Mouse (Mus musculus) midbrain, postnatal 0 days (tissue): ENCODE results near the gene Gpr82. TPM values are rescaled to one million over a fixed set of nuclear protein-coding genes. Genes with fewer than 3 reads are reported as not detected.

Experiments used
- ATAC-seq: fragments of 200-750 bp; cut with Nextera tagmentation; 2 replicates; pipeline ENCODE4 v1.8.0; 2017; ENCODE audit warnings: moderate number of reproducible peaks, mild to moderate bottlenecking, moderate TSS enrichment, moderate library complexity; ENCODE audit not compliant: low FRiP score
- DNase-seq: peaks from one replicate; pipeline ENCODE4 v3.0.0-alpha.2; 2015; ENCODE audit warnings: low spot score
- H3K27ac ChIP-seq: fragments of 300-500 bp; sonication (generic); 2 replicates; pipeline ENCODE4 v1.5.1; 2014; ENCODE audit warnings: low read depth, mild to moderate bottlenecking, low read length, mixed read lengths
- H3K27me3 ChIP-seq: fragments of 300-500 bp; sonication (generic); 2 replicates; pipeline ENCODE4 v1.6.1; 2014; ENCODE audit warnings: low read length, control low read depth, mixed read lengths; ENCODE audit not compliant: insufficient read depth
- H3K36me3 ChIP-seq: fragments of 300-500 bp; sonication (generic); 2 replicates; pipeline ENCODE4 v1.6.1; 2014; ENCODE audit warnings: low read length, control low read depth, mixed read lengths; ENCODE audit not compliant: insufficient read depth
- H3K4me1 ChIP-seq: fragments of 300-500 bp; sonication (generic); 2 replicates; pipeline ENCODE4 v1.6.1; 2014; ENCODE audit warnings: mild to moderate bottlenecking, control low read depth, antibody characterized with exemption, low read length, mixed read lengths; ENCODE audit not compliant: insufficient read depth
- H3K4me2 ChIP-seq: fragments of 300-500 bp; sonication (generic); 2 replicates; pipeline ENCODE4 v1.6.1; 2014; ENCODE audit warnings: low read depth, mild to moderate bottlenecking, low read length, mixed read lengths; ENCODE audit not compliant: poor library complexity, severe bottlenecking
- H3K4me3 ChIP-seq: fragments of 300-500 bp; sonication (generic); 2 replicates; pipeline ENCODE4 v1.5.1; 2014; ENCODE audit warnings: low read depth, mild to moderate bottlenecking, low read length, moderate library complexity
- H3K9ac ChIP-seq: fragments of 300-500 bp; sonication (generic); replicated peaks from 2 replicates; pipeline ENCODE4 v1.6.1; 2014; ENCODE audit warnings: mild to moderate bottlenecking, low read length, moderate library complexity, mixed read lengths; ENCODE audit not compliant: poor library complexity, severe bottlenecking
- H3K9me3 ChIP-seq: fragments of 300-500 bp; sonication (generic); 2 replicates; pipeline ENCODE4 v1.6.1; 2016; ENCODE audit warnings: low read length, control low read depth
- CTCF ChIP-seq: IDR thresholded peaks from 2 replicates; pipeline ENCODE4 v1.5.1; 2016; ENCODE audit warnings: antibody characterized with exemption, mild to moderate bottlenecking
- WGBS: fragments of 180-500 bp; shearing (Covaris S2); extraction: QIAGEN DNeasy Blood & Tissue Kit; methylation state at CpG from one replicate; pipeline ENCODE4 v1.1.7; 2014; 5-methylcytosine and 5-hydroxymethylcytosine counted together
- polyA plus RNA-seq: library from polyadenylated mRNA; unstranded; fragments of >200 nt; fragmentation: Nextera tagmentation; extraction: Ambion mirVana; gene quantifications from 2 replicates; pipeline ENCODE4 v1.2.1, GENCODE M21; 2015
- total RNA-seq: library from RNA; depleted of rRNA; stranded (reverse); fragments of >200 nt; gene quantifications from 2 replicates; pipeline ENCODE4 v1.2.3, GENCODE M21; 2014; rRNA removed

Gpr82 gene
- total RNA-seq = not detected in 2 replicates
- polyA plus RNA-seq = 0.15 and 0.20 TPM in 2 replicates

- DNase-seq = no peak
- Histone ChIP-seq H3K9me3 (no peaks in the 10 kb centered on the region), H3K27me3 (no peaks in the 10 kb centered on the region), H3K4me3 (no peak within 1 kb of the TSS), H3K4me2 (no peak within 1 kb of the TSS), H3K27ac (no peak within 1 kb of the TSS), H3K36me3 (no peaks in the 10 kb centered on the region), H3K4me1 (no peaks in the 10 kb centered on the region), H3K9ac (no peak within 1 kb of the TSS)
- ATAC-seq = no peak
- WGBS = 90% methylated on average over 5 of the region's 5 CpGs
- no peak for TF ChIP-seq CTCF
Measured at GRCm38 (mm10) chrX:13661063-13661462, at the start of gene Gpr82. Gpr82 (plus strand) TSS chrX:13661363.

GRCm38 (mm10) chrX:13612115-13612514 lies 49.0 kb upstream of the Gpr82 start:
- Histone ChIP-seq H3K27ac (no peak overlapping the region), H3K4me2 (no peak overlapping the region), H3K36me3 (no peaks in the 10 kb centered on the region), H3K9me3 (no peaks in the 10 kb centered on the region), H3K4me1 (no peaks in the 10 kb centered on the region), H3K4me3 (no peak overlapping the region), H3K27me3 (no peaks in the 10 kb centered on the region), H3K9ac (no peak overlapping the region)
- WGBS = 72% methylated on average over 2 of the region's 2 CpGs
- no peak for TF ChIP-seq CTCF
- ATAC-seq (no peak), DNase-seq (no peak)

GRCm38 (mm10) chrX:13616726-13617125 lies 44.4 kb upstream of the Gpr82 start:
- H3K9me3 ChIP-seq = no peaks in the 10 kb centered on the region
- no peak for TF ChIP-seq CTCF
- ATAC-seq (no peak), DNase-seq (no peak)
- no peaks in the 10 kb centered on the region for H3K36me3 ChIP-seq
- no peak overlapping the region for H3K4me2 ChIP-seq
- H3K4me1 ChIP-seq = no peaks in the 10 kb centered on the region
- H3K4me3 ChIP-seq = no peak overlapping the region
- H3K9ac ChIP-seq = no peak overlapping the region
- H3K27ac ChIP-seq = no peak overlapping the region
- H3K27me3 ChIP-seq = no peaks in the 10 kb centered on the region
- 61% methylated on average over 1 of the region's 1 CpGs for WGBS

- ATAC-seq = no peak
- no peak for DNase-seq
- Histone ChIP-seq H3K27me3 (no peaks in the 10 kb centered on the region), H3K36me3 (no peaks in the 10 kb centered on the region), H3K4me1 (no peaks in the 10 kb centered on the region), H3K9me3 (no peaks in the 10 kb centered on the region), H3K9ac (no peak overlapping the region), H3K27ac (no peak overlapping the region), H3K4me2 (no peak overlapping the region), H3K4me3 (no peak overlapping the region)
- TF ChIP-seq CTCF = no peak
- WGBS = 89% methylated on average over 1 of the region's 1 CpGs
Measured at GRCm38 (mm10) chrX:13617294-13617693, 43.9 kb upstream of the Gpr82 start.

- no peaks in the 10 kb centered on the region for H3K4me1 ChIP-seq
- no peak overlapping the region for H3K4me2 ChIP-seq
- H3K9me3 ChIP-seq = no peaks in the 10 kb centered on the region
- TF ChIP-seq CTCF = no peak
- no peaks in the 10 kb centered on the region for H3K27me3 ChIP-seq
- ATAC-seq (no peak), DNase-seq (no peak)
- H3K36me3 ChIP-seq = no peaks in the 10 kb centered on the region
- WGBS = 76% methylated on average over 4 of the region's 4 CpGs
- no peak overlapping the region for H3K27ac ChIP-seq
- H3K9ac ChIP-seq = no peak overlapping the region
- H3K4me3 ChIP-seq = no peak overlapping the region
Measured at GRCm38 (mm10) chrX:13618476-13618875, 42.7 kb upstream of the Gpr82 start.

- no peak for TF ChIP-seq CTCF
- DNase-seq (no peak), ATAC-seq (no peak)
- Histone ChIP-seq H3K27me3 (no peaks in the 10 kb centered on the region), H3K9me3 (no peaks in the 10 kb centered on the region), H3K9ac (no peak overlapping the region), H3K4me3 (no peak overlapping the region), H3K27ac (no peak overlapping the region), H3K4me2 (no peak overlapping the region), H3K4me1 (no peaks in the 10 kb centered on the region), H3K36me3 (no peaks in the 10 kb centered on the region)
- 90% methylated on average over 4 of the region's 4 CpGs for WGBS
Measured at GRCm38 (mm10) chrX:13621473-13621872, 39.7 kb upstream of the Gpr82 start.
